Mouse (Mus musculus) embryonic fibroblast, embryonic 13.5 days (primary cell): Measurements from ENCODE around the gene Sigmar1. TPM values are rescaled to one million over a fixed set of nuclear protein-coding genes. Genes with fewer than 3 reads are reported as not detected.

Source experiments
- H3K27ac ChIP-seq: 2 replicates; pipeline ENCODE4 v1.5.1; 2012; ENCODE audit warnings: low read length, control low read depth, inconsistent platforms; ENCODE audit not compliant: insufficient read depth
- H3K4me1 ChIP-seq: 2 replicates; pipeline ENCODE4 v1.6.1; 2011; ENCODE audit warnings: low read length; ENCODE audit not compliant: control insufficient read depth, insufficient read depth
- H3K4me3 ChIP-seq: 2 replicates; pipeline ENCODE4 v1.5.1; 2011; ENCODE audit warnings: mild to moderate bottlenecking, control low read depth, low read length; ENCODE audit not compliant: insufficient read depth
- CTCF ChIP-seq: IDR thresholded peaks from 2 replicates; pipeline ENCODE4 v1.5.1; 2011; ENCODE audit warnings: mild to moderate bottlenecking, control low read depth, low read length, moderate library complexity, borderline replicate concordance; ENCODE audit not compliant: insufficient read depth
- POLR2A ChIP-seq: IDR thresholded peaks from 2 replicates; pipeline ENCODE4 v1.6.1; 2011; ENCODE audit warnings: low read depth, mild to moderate bottlenecking, control low read depth, low read length, moderate library complexity
- polyA plus RNA-seq: library from polyadenylated mRNA; stranded (reverse); fragments of >200 nt; gene quantifications from 2 replicates; pipeline ENCODE4 v1.2.4, GENCODE M21; 2011; ENCODE audit warnings: low read depth; ENCODE audit not compliant: missing spikeins, insufficient read length

The Sigmar1 gene
- polyA plus RNA-seq, 1 experiment, result 78.6 TPM

DNA sequence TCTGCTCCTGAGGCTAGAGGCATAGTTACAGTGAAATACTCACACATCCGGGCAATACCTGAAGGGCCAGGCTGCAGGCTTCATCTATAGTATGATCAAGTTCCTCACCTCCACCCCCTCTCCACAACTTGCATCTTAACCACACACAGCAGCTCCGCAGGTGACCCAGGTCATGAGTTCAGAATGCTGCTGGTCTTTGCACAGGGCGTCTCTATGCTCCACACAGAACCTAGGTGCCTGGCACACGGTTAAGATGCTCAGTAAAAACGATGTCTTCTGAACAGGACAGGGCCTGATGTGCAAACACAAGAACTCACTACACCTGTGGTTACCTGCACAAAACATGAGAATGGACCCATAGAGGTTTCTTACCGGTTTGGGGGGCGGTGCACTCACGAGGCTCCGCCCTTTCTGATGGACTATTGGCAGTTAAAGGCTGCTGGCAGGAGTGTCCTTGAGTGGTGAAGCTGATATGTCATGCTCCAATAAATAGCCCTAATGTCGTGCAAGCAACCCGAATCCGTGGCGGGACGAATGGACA is 1.1 kb downstream of the Sigmar1 start, which contains the start of gene Galt:
Gene Galt (plus strand): TSS at position 432 of the 541 bp plus-strand sequence.
- peak within 1 kb of the TSS; percentile 66 for H3K4me3 ChIP-seq
- peak within 1 kb of the TSS; percentile 47 for H3K27ac ChIP-seq
- H3K4me1 ChIP-seq, result no peaks in the 10 kb centered on the region
- TF ChIP-seq POLR2A (no peak), CTCF (no peak)

GRCm38 (mm10) chr4:41745021-41745420 is 10.9 kb downstream of the Sigmar1 start:
- TF ChIP-seq POLR2A (no peak), CTCF (no peak)
- Histone ChIP-seq H3K27ac (no peak overlapping the region), H3K4me1 (no peaks in the 10 kb centered on the region), H3K4me3 (no peak overlapping the region)

GRCm38 (mm10) chr4:41744131-41744530 is 11.8 kb downstream of the Sigmar1 start:
- no peak for TF ChIP-seq POLR2A
- no peak overlapping the region for H3K4me3 ChIP-seq
- H3K4me1 ChIP-seq, result no peaks in the 10 kb centered on the region
- H3K27ac ChIP-seq, result no peak overlapping the region

DNA sequence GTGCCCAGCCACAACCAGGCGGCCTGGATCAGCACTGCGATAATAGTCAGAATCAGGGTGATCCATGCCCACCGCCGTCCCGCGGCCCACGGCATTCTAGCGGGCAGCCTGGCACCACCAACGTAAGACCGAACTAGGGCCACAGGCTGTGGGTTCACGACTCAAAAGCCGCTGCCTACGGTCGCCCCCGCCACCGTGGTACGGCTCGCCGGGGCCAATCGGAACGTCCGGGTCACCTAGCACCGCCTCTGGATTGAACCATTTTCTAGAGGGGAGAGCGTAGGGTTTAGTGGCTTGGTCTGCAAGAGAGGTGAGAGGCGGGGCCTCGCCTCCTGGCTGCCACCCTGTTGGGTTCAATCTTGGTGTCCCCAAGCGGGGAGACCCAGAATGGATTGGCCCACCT is 14.8 kb downstream of the Sigmar1 start:
- peak overlapping the region; percentile 60 for H3K27ac ChIP-seq
- 0 out of 2 replicates have a peak, but pooled peaks cover 2% of the 10 kb centered on the region for H3K4me1 ChIP-seq
- H3K4me3 ChIP-seq, result peak overlapping the region; percentile 86
- peak; percentile 98 for TF ChIP-seq POLR2A
- TF ChIP-seq CTCF, result no peak

- Histone ChIP-seq H3K4me1 (0 out of 2 replicates have a peak, but pooled peaks cover 2% of the 10 kb centered on the region), H3K4me3 (peak overlapping the region; percentile 86), H3K27ac (peak overlapping the region; percentile 60)
- no peak; the same call in 1 of the 2 replicates for TF ChIP-seq POLR2A
- no peak for TF ChIP-seq CTCF
These were observed 15.4 kb downstream of the Sigmar1 start for GRCm38 (mm10) chr4:41740380-41741157.

DNA sequence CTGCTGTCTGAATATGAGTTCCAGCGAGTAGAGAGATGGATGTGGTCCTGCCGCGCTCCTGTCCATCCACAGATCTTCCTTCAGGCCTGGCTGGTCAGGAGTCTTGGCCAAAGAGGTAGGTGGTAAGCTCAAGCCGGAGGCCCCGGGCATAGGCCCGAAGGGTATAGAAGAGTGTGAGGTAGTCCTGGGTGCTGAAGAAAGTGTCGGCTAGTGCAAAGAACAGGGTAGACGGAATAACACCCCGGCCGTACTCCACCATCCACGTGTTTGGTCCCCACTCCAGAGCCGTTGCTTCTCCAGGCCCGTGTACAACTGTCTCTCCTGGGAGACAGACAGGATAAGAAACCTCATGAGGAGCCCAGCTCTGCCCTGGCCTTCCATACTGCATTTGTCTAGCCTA is 16.7 kb downstream of the Sigmar1 start:
- Histone ChIP-seq H3K27ac (no peak overlapping the region), H3K4me1 (0 out of 2 replicates have a peak, but pooled peaks cover 2% of the 10 kb centered on the region), H3K4me3 (0 out of 2 replicates have a peak overlapping the region, but pooled peaks have one; percentile 86)
- no peak for TF ChIP-seq POLR2A
- no peak for TF ChIP-seq CTCF

GRCm38 (mm10) chr4:41738256-41738603 is 17.7 kb downstream of the Sigmar1 start:
- TF ChIP-seq CTCF (no peak), POLR2A (no peak)
- Histone ChIP-seq H3K4me3 (no peak overlapping the region), H3K27ac (peak overlapping the region; percentile 81), H3K4me1 (0 out of 2 replicates have a peak, but pooled peaks cover 2% of the 10 kb centered on the region)

DNA sequence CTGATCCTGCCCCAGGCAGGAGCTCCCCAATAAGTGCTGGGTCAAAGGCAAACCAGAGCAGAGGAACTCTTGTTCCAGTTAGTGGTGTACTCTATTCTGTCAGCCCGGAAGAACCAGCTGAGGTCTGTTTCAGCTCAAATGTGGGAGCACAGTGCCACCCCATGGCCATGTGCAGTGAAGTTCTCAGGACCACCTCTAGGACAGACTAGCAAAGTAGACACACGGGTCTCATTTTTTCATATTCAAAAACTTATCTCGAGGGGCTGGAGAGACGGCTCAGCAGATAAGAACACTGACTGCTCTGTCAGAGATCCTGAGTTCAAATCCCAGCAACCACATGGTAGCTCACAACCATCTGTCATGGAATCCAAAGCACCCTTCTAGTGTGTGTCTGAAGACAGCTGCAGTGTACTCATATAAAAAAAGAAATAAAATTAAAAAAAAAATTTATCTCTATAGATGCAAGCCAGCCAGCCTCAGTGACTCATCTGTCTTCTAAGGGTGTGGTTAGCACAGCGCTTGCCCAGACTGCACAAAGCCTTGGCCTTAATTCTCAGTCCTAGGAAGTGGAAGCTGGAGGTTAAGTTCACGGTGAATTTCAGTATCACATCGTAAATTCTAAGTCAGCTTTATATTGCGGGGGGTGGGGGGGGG is 18.2 kb downstream of the Sigmar1 start:
- TF ChIP-seq CTCF (peak; percentile 80; the same call in 1 of the 2 replicates), POLR2A (peak; percentile 18; the same call in 1 of the 2 replicates)
- 0 out of 2 replicates have a peak, but pooled peaks cover 2% of the 10 kb centered on the region for H3K4me1 ChIP-seq
- H3K4me3 ChIP-seq, result no peak overlapping the region
- peak overlapping the region; percentile 81 for H3K27ac ChIP-seq

DNA sequence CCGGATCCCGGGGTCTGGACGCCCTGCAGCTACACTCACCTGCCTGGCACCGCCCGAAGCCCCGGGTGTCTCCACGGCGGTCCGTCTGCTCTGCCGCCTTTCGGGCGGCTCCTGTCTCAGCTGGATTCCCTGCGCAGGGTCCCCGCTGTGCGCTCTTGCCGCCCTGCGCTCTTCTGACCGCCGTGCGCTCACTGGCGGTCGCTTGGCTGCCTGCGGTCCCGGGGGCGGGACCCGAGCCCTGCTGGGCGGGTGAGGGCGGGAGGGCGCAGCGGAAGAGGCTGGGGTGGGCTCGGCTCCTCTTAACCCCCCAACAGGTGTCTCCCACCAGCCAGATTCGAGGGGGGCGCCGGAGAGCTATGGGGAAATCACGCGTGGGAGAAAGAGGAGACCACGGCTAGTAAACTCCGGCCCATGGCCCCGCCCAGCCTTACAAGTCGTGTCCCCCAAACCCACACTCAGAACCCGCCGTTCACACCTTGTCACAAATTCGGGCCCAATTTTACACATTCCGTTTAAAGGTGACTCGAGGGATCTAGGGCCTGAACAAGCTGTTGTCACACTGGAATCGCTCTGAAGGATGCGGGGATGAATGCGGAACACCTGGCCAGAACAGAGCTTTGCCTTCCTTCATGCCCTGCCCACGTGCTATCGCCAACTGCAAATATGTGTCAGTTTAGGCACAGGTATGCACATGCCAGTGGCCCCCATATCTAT is 24.7 kb downstream of the Sigmar1 start, which contains the start of gene Arid3c:
Gene Arid3c (minus strand): TSS at position 91 of the 714 bp plus-strand sequence.
- peak within 1 kb of the TSS; percentile 31 for H3K4me3 ChIP-seq
- H3K4me1 ChIP-seq, result no peaks in the 10 kb centered on the region
- TF ChIP-seq CTCF (no peak), POLR2A (no peak)
- no peak within 1 kb of the TSS for H3K27ac ChIP-seq
